Mouse (Mus musculus): ENCODE results near the gene Ccdc187. TPM values are rescaled to one million over a fixed set of nuclear protein-coding genes. Genes with fewer than 3 reads are reported as not detected.

The Ccdc187 gene
- total and polyA plus RNA-seq, 2 experiments from 2014 or later = 0.16 to 2.8 TPM

- TF ChIP-seq CTCF (IDR thresholded peaks at IDR 0.05) = no peak
- Histone ChIP-seq H3K27me3 (ENCODE audit: insufficient read depth, low read length) (no peaks in the 10 kb centered on the region), H3K9me3 (ENCODE audit: low read length) (no peaks in the 10 kb centered on the region), H3K4me1 (ENCODE audit: insufficient read depth, low read length) (no peaks in the 10 kb centered on the region), H3K36me3 (ENCODE audit: insufficient read depth, low read length) (peaks cover 73% of the 10 kb centered on the region), H3K27ac (ENCODE audit: low read depth, low read length) (no peak overlapping the region), H3K4me3 (ENCODE audit: low read depth, low read length) (no peak overlapping the region), H3K4me2 (ENCODE audit: low read depth, low read length, poor library complexity, severe bottlenecking) (no peak overlapping the region), H3K9ac (replicated peaks; ENCODE audit: low read length, poor library complexity, severe bottlenecking) (no peak overlapping the region)
- DNase-seq (ENCODE audit: low spot score) = peak; percentile 82
- 40% methylated on average over 3 of the region's 3 CpGs for WGBS
- ATAC-seq (ENCODE audit: low FRiP score) = no peak
These were observed 79.8 kb downstream of the Ccdc187 start for GRCm38 (mm10) chr2:26214526-26214925.

- Histone ChIP-seq H3K4me2 (ENCODE audit: low read depth, low read length, poor library complexity, severe bottlenecking) (no peak overlapping the region), H3K27me3 (ENCODE audit: insufficient read depth, low read length) (peaks cover 37% of the 10 kb centered on the region), H3K36me3 (ENCODE audit: insufficient read depth, low read length) (peaks cover 45% of the 10 kb centered on the region), H3K9ac (replicated peaks; ENCODE audit: low read length, poor library complexity, severe bottlenecking) (no peak overlapping the region), H3K4me1 (ENCODE audit: insufficient read depth, low read length) (0 out of 2 replicates have a peak, but pooled peaks cover 6% of the 10 kb centered on the region), H3K27ac (ENCODE audit: low read depth, low read length) (no peak overlapping the region), H3K4me3 (ENCODE audit: low read depth, low read length) (no peak overlapping the region), H3K9me3 (ENCODE audit: low read length) (no peaks in the 10 kb centered on the region)
- ATAC-seq (ENCODE audit: low FRiP score) (no peak), DNase-seq (ENCODE audit: low spot score) (no peak)
- no peak for TF ChIP-seq CTCF (IDR thresholded peaks at IDR 0.05)
- 69% methylated on average over 3 of the region's 3 CpGs for WGBS
These were observed 84.8 kb downstream of the Ccdc187 start for GRCm38 (mm10) chr2:26209566-26209965.

DNA sequence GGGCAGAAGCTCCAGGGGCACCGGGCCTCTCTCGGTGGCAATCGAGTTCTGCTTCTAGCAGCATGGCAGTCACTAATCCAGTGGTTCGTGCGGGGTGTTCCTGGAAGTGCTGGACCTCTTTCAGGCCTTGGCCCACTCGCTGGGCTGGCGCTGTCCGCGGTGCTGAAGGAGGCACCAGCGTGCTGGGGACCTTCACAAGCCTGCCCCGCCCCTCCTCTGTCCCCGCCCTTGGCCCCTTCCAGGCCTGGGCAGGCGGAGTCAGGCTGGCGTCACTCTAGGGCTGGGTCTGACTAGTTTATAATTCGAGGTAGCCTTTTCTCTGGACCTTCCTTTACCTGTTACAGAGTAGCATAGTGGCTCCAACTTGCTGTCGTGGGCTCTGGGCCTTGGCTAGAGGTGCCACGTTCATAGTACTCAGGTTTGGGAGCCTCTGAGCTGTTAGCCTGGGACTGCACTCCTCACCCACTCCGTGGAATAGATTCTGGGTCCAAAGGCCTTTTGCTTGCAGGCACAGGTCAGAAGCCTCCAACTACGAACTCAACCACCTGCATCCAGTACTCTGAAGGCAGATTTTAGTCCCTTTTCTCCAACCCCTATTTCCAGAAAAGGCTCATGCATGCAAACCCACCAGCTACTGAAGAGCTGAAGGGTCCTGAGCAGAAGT is 86.1 kb downstream of the Ccdc187 start, which contains the start of gene Lhx3:
Lhx3 (minus strand) TSS at position 164 of the 664 bp plus-strand sequence.
- WGBS = 17% methylated on average over 19 of the region's 19 CpGs
- Histone ChIP-seq H3K9ac (replicated peaks; ENCODE audit: low read length, poor library complexity, severe bottlenecking) (no peak within 1 kb of the TSS), H3K4me2 (ENCODE audit: low read depth, low read length, poor library complexity, severe bottlenecking) (no peak within 1 kb of the TSS), H3K27ac (ENCODE audit: low read depth, low read length) (no peak within 1 kb of the TSS), H3K9me3 (ENCODE audit: low read length) (no peaks in the 10 kb centered on the region), H3K4me1 (ENCODE audit: insufficient read depth, low read length) (0 out of 2 replicates have a peak, but pooled peaks cover 6% of the 10 kb centered on the region), H3K4me3 (ENCODE audit: low read depth, low read length) (no peak within 1 kb of the TSS), H3K27me3 (ENCODE audit: insufficient read depth, low read length) (peaks cover 47% of the 10 kb centered on the region), H3K36me3 (ENCODE audit: insufficient read depth, low read length) (peaks cover 36% of the 10 kb centered on the region)
- ATAC-seq (ENCODE audit: low FRiP score) = peak; percentile 38; the same call in 1 of the 2 replicates
- no peak for TF ChIP-seq CTCF (IDR thresholded peaks at IDR 0.05)
- DNase-seq (ENCODE audit: low spot score) = peak; percentile 66

DNA sequence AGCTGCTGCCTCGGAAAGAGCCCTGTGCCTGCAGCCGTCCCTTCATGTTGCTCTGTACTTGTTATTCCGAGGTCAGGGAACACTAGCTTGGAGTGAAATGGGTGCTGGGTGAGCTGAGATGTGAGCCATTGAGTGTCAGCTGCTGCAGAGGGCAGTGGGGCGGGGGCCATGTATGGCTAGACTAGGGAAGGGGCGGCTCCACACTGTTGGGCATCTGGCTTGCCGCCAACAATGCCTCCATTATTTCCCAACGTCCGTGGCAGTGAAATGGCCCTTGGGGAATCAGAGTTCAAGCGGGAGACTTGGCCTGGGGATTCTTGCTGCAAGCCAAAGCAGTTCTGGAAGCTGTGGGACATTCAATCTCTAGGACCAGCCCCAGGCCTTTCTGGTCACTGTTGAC is 86.8 kb downstream of the Ccdc187 start:
- Histone ChIP-seq H3K4me1 (ENCODE audit: insufficient read depth, low read length) (peaks cover 9% of the 10 kb centered on the region; the same call in 1 of the 2 replicates), H3K4me3 (ENCODE audit: low read depth, low read length) (no peak overlapping the region), H3K36me3 (ENCODE audit: insufficient read depth, low read length) (peaks cover 32% of the 10 kb centered on the region), H3K27me3 (ENCODE audit: insufficient read depth, low read length) (peaks cover 54% of the 10 kb centered on the region), H3K4me2 (ENCODE audit: low read depth, low read length, poor library complexity, severe bottlenecking) (no peak overlapping the region), H3K9ac (replicated peaks; ENCODE audit: low read length, poor library complexity, severe bottlenecking) (no peak overlapping the region), H3K27ac (ENCODE audit: low read depth, low read length) (no peak overlapping the region), H3K9me3 (ENCODE audit: low read length) (no peaks in the 10 kb centered on the region)
- no peak for ATAC-seq (ENCODE audit: low FRiP score)
- no peak for DNase-seq (ENCODE audit: low spot score)
- no peak for TF ChIP-seq CTCF (IDR thresholded peaks at IDR 0.05)
- 17% methylated on average over 9 of the region's 9 CpGs for WGBS

DNA sequence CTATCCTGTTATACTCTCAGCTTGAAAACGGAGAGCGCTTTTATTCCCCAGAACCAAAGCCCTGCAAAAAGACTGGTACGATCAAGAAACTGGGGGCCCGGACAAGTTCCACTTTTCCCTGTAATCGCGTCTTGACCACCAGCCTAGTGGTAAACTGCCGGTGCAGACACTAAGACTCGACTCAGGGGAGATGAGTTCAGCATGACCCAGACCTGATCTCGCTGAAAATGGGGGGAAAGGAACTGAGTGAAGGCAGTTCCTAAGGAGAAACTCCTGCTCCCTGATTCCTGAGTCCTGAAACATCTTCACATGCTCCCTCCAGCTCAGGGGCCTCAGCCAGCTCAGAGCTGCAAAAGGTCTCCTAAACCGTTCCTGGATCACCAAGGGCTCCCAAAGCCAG is 88.6 kb downstream of the Ccdc187 start:
- TF ChIP-seq CTCF (IDR thresholded peaks at IDR 0.05) = no peak
- DNase-seq (ENCODE audit: low spot score) = no peak
- ATAC-seq (ENCODE audit: low FRiP score) = no peak
- Histone ChIP-seq H3K27me3 (ENCODE audit: insufficient read depth, low read length) (peaks cover 72% of the 10 kb centered on the region), H3K9ac (replicated peaks; ENCODE audit: low read length, poor library complexity, severe bottlenecking) (no peak overlapping the region), H3K4me2 (ENCODE audit: low read depth, low read length, poor library complexity, severe bottlenecking) (no peak overlapping the region), H3K4me1 (ENCODE audit: insufficient read depth, low read length) (peaks cover 13% of the 10 kb centered on the region; the same call in 1 of the 2 replicates), H3K36me3 (ENCODE audit: insufficient read depth, low read length) (peaks cover 15% of the 10 kb centered on the region), H3K4me3 (ENCODE audit: low read depth, low read length) (no peak overlapping the region), H3K9me3 (ENCODE audit: low read length) (no peaks in the 10 kb centered on the region), H3K27ac (ENCODE audit: low read depth, low read length) (no peak overlapping the region)
- WGBS = 16% methylated on average over 10 of the region's 10 CpGs

DNA sequence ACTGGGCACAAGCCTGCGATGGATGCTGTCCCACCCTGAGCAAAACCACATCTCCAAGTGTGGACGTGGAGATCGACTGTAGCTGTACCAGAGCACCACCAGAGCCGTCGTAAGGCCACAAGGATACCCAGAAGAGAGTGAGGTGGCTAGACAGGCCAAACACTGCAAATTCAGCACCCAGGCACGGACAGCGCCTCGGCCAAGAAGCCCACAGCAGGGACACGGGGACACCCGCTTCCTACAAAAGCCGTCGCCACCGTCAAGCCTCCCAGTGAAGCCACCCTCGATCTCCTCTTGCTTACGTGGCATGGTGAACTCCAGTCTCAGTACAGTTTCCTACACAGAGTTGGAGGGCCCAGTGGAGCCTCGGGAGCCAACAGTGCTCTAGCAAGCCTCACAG is 89.2 kb downstream of the Ccdc187 start:
- peaks cover 9% of the 10 kb centered on the region for H3K36me3 ChIP-seq (ENCODE audit: insufficient read depth, low read length)
- DNase-seq (ENCODE audit: low spot score) (no peak), ATAC-seq (ENCODE audit: low FRiP score) (no peak)
- WGBS = 8% methylated on average over 16 of the region's 16 CpGs
- no peak for TF ChIP-seq CTCF (IDR thresholded peaks at IDR 0.05)
- H3K4me1 ChIP-seq (ENCODE audit: insufficient read depth, low read length) = peaks cover 13% of the 10 kb centered on the region; the same call in 1 of the 2 replicates
- peaks cover 79% of the 10 kb centered on the region for H3K27me3 ChIP-seq (ENCODE audit: insufficient read depth, low read length)
- H3K27ac ChIP-seq (ENCODE audit: low read depth, low read length) = no peak overlapping the region
- H3K4me2 ChIP-seq (ENCODE audit: low read depth, low read length, poor library complexity, severe bottlenecking) = no peak overlapping the region
- no peaks in the 10 kb centered on the region for H3K9me3 ChIP-seq (ENCODE audit: low read length)
- no peak overlapping the region for H3K9ac ChIP-seq (replicated peaks; ENCODE audit: low read length, poor library complexity, severe bottlenecking)
- no peak overlapping the region for H3K4me3 ChIP-seq (ENCODE audit: low read depth, low read length)

Measured in midbrain, postnatal 0 days (tissue).